Mouse (Mus musculus) hindbrain, embryonic 13.5 days (tissue): ENCODE results near the gene Dbt. TPM values are rescaled to one million over a fixed set of nuclear protein-coding genes. Genes with fewer than 3 reads are reported as not detected.
"Not testable (repeated sequence)": the region's sequence is repeated elsewhere in the genome, so short reads cannot be mapped to it uniquely, and the experiment has no call there.

Source experiments
- ATAC-seq: fragments of 200-750 bp; cut with Nextera tagmentation; 2 replicates; pipeline ENCODE4 v1.8.0; 2017; ENCODE audit warnings: moderate TSS enrichment; ENCODE audit not compliant: low FRiP score
- H3K27ac ChIP-seq: fragments of 300-500 bp; sonication (generic); 2 replicates; pipeline ENCODE4 v1.5.1; 2015; ENCODE audit warnings: inconsistent platforms, mild to moderate bottlenecking, moderate library complexity
- H3K27me3 ChIP-seq: fragments of 300-500 bp; sonication (generic); 2 replicates; pipeline ENCODE4 v1.6.1; 2015; ENCODE audit warnings: mild to moderate bottlenecking, inconsistent platforms
- H3K36me3 ChIP-seq: fragments of 300-500 bp; sonication (generic); 2 replicates; pipeline ENCODE4 v1.6.1; 2015; ENCODE audit warnings: mild to moderate bottlenecking, inconsistent platforms
- H3K4me1 ChIP-seq: fragments of 300-500 bp; sonication (generic); replicated peaks from 2 replicates; pipeline ENCODE4 v1.6.1; 2015; ENCODE audit warnings: inconsistent platforms
- H3K4me2 ChIP-seq: fragments of 300-500 bp; sonication (generic); 2 replicates; pipeline ENCODE4 v1.6.1; 2015; ENCODE audit warnings: inconsistent platforms, mild to moderate bottlenecking, moderate library complexity
- H3K4me3 ChIP-seq: fragments of 300-500 bp; sonication (generic); 2 replicates; pipeline ENCODE4 v1.5.1; 2015; ENCODE audit warnings: mild to moderate bottlenecking, inconsistent platforms
- H3K9ac ChIP-seq: fragments of 300-500 bp; sonication (generic); 2 replicates; pipeline ENCODE4 v1.6.1; 2015; ENCODE audit warnings: mild to moderate bottlenecking, inconsistent platforms
- H3K9me3 ChIP-seq: fragments of 300-500 bp; sonication (generic); 2 replicates; pipeline ENCODE4 v1.6.1; 2016; ENCODE audit warnings: inconsistent platforms
- WGBS: fragments of 180-500 bp; shearing (Covaris S2); methylation state at CpG from one replicate; pipeline ENCODE4 v1.1.7; 2015; 5-methylcytosine and 5-hydroxymethylcytosine counted together
- polyA plus RNA-seq: library from polyadenylated mRNA; unstranded; fragments of >200 nt; fragmentation: Nextera tagmentation; extraction: Ambion mirVana; gene quantifications from 2 replicates; pipeline ENCODE4 v1.2.1, GENCODE M21; 2015

Gene Dbt
- polyA plus RNA-seq, 1 experiment from 2014 or later = 11.8 TPM

- Histone ChIP-seq H3K36me3 (peaks cover 48% of the 10 kb centered on the region), H3K27ac (no peak overlapping the region), H3K4me1 (no peaks in the 10 kb centered on the region), H3K27me3 (no peaks in the 10 kb centered on the region), H3K9ac (no peak overlapping the region), H3K9me3 (no peaks in the 10 kb centered on the region), H3K4me2 (no peak overlapping the region), H3K4me3 (no peak overlapping the region)
- no peak for ATAC-seq
- 96% methylated on average over 5 of the region's 5 CpGs for WGBS
Measured at GRCm38 (mm10) chr3:116551362-116551761, 38.5 kb downstream of the Dbt start.

GRCm38 (mm10) chr3:116561315-116561714 is 48.4 kb downstream of the Dbt start:
- not testable (repeated sequence) for H3K4me2 ChIP-seq, ATAC-seq, H3K27ac ChIP-seq, H3K4me3 ChIP-seq, H3K4me1 ChIP-seq, H3K36me3 ChIP-seq, H3K9ac ChIP-seq, H3K9me3 ChIP-seq, H3K27me3 ChIP-seq
- 96% methylated on average over 14 of the region's 14 CpGs for WGBS

GRCm38 (mm10) chr3:116562408-116563094 is 49.7 kb downstream of the Dbt start, which contains the start of gene Lrrc39:
Gene Lrrc39, plus strand, starts transcription at chr3:116562973.
- Histone ChIP-seq H3K4me3 (no peak within 1 kb of the TSS), H3K4me2 (no peak within 1 kb of the TSS), H3K27ac (no peak within 1 kb of the TSS), H3K9me3 (peaks cover 7% of the 10 kb centered on the region; the same call in 1 of the 2 replicates), H3K4me1 (no peaks in the 10 kb centered on the region), H3K36me3 (no peaks in the 10 kb centered on the region), H3K27me3 (no peaks in the 10 kb centered on the region), H3K9ac (no peak within 1 kb of the TSS)
- 83% methylated on average over 7 of the region's 7 CpGs for WGBS
- ATAC-seq = no peak

- Histone ChIP-seq H3K27ac (no peak overlapping the region), H3K4me2 (no peak overlapping the region), H3K27me3 (no peaks in the 10 kb centered on the region), H3K36me3 (no peaks in the 10 kb centered on the region), H3K4me1 (no peaks in the 10 kb centered on the region), H3K9ac (no peak overlapping the region), H3K9me3 (peaks cover 7% of the 10 kb centered on the region; the same call in 1 of the 2 replicates), H3K4me3 (no peak overlapping the region)
- WGBS = 82% methylated on average over 7 of the region's 7 CpGs
- no peak for ATAC-seq
Measured at GRCm38 (mm10) chr3:116563095-116563492, 50.2 kb downstream of the Dbt start.

- Histone ChIP-seq H3K36me3 (no peaks in the 10 kb centered on the region), H3K9me3 (peaks cover 7% of the 10 kb centered on the region; the same call in 1 of the 2 replicates), H3K4me1 (no peaks in the 10 kb centered on the region), H3K27me3 (no peaks in the 10 kb centered on the region), H3K9ac (no peak overlapping the region), H3K4me3 (no peak overlapping the region), H3K4me2 (no peak overlapping the region), H3K27ac (no peak overlapping the region)
- 69% methylated on average over 2 of the region's 2 CpGs for WGBS
- no peak for ATAC-seq
Measured at GRCm38 (mm10) chr3:116570628-116571027, 57.8 kb downstream of the Dbt start.

- Histone ChIP-seq H3K9ac (no peak overlapping the region), H3K4me2 (no peak overlapping the region), H3K27me3 (no peaks in the 10 kb centered on the region), H3K27ac (no peak overlapping the region), H3K36me3 (peaks cover 24% of the 10 kb centered on the region), H3K4me3 (no peak overlapping the region), H3K9me3 (no peaks in the 10 kb centered on the region), H3K4me1 (no peaks in the 10 kb centered on the region)
- 70% methylated on average over 3 of the region's 3 CpGs for WGBS
- no peak for ATAC-seq
Measured at GRCm38 (mm10) chr3:116577286-116577685, 64.4 kb downstream of the Dbt start.

- Histone ChIP-seq H3K9me3 (no peaks in the 10 kb centered on the region), H3K27me3 (no peaks in the 10 kb centered on the region), H3K4me1 (no peaks in the 10 kb centered on the region), H3K9ac (no peak overlapping the region), H3K4me3 (no peak overlapping the region), H3K36me3 (peaks cover 65% of the 10 kb centered on the region), H3K4me2 (no peak overlapping the region), H3K27ac (no peak overlapping the region)
- ATAC-seq = no peak
- 96% methylated on average over 9 of the region's 9 CpGs for WGBS
Measured at GRCm38 (mm10) chr3:116582201-116582600, 69.3 kb downstream of the Dbt start.

- H3K4me3 ChIP-seq = peak overlapping the region; percentile 86
- no peaks in the 10 kb centered on the region for H3K27me3 ChIP-seq
- WGBS = 2% methylated on average over 22 of the region's 22 CpGs
- peaks cover 26% of the 10 kb centered on the region for H3K36me3 ChIP-seq
- peaks cover 17% of the 10 kb centered on the region for H3K4me1 ChIP-seq
- H3K9ac ChIP-seq = peak overlapping the region; percentile 84
- peak; percentile 84 for ATAC-seq
- peak overlapping the region; percentile 52 for H3K4me2 ChIP-seq
- H3K9me3 ChIP-seq = no peaks in the 10 kb centered on the region
- H3K27ac ChIP-seq = peak overlapping the region; percentile 92
Measured at GRCm38 (mm10) chr3:116594076-116594727, 81.3 kb downstream of the Dbt start.

- WGBS = under 1% methylated on average over 65 of the region's 65 CpGs
- Histone ChIP-seq H3K9ac (peak within 1 kb of the TSS; percentile 84), H3K36me3 (peaks cover 18% of the 10 kb centered on the region), H3K27ac (peak within 1 kb of the TSS; percentile 92), H3K27me3 (no peaks in the 10 kb centered on the region), H3K9me3 (no peaks in the 10 kb centered on the region), H3K4me3 (peak within 1 kb of the TSS; percentile 86), H3K4me1 (peaks cover 17% of the 10 kb centered on the region), H3K4me2 (peak within 1 kb of the TSS; percentile 77)
- ATAC-seq = peak; percentile 98
Measured at GRCm38 (mm10) chr3:116594728-116595602, 82.1 kb downstream of the Dbt start, which contains the start of gene Sass6. Gene Sass6, plus strand, starts transcription at chr3:116594982.

GRCm38 (mm10) chr3:116595603-116595991 is 82.7 kb downstream of the Dbt start:
- H3K4me3 ChIP-seq = peak overlapping the region; percentile 86
- H3K9me3 ChIP-seq = no peaks in the 10 kb centered on the region
- peak overlapping the region; percentile 75 for H3K9ac ChIP-seq
- H3K36me3 ChIP-seq = peaks cover 12% of the 10 kb centered on the region
- peaks cover 17% of the 10 kb centered on the region for H3K4me1 ChIP-seq
- H3K27me3 ChIP-seq = no peaks in the 10 kb centered on the region
- 10% methylated on average over 10 of the region's 10 CpGs for WGBS
- no peak overlapping the region for H3K27ac ChIP-seq
- H3K4me2 ChIP-seq = peak overlapping the region; percentile 77
- ATAC-seq = no peak
